Mouse (Mus musculus): Measurements from ENCODE around the gene Exosc8.
A peak's percentile ranks its signal among the peaks of the same experiment; 100 is the strongest.
"Not testable (repeated sequence)": the region's sequence is repeated elsewhere in the genome, so short reads cannot be mapped to it uniquely, and the experiment has no call there.

Gene Exosc8

GRCm38 (mm10) chr3:54735247-54736046, at the start of gene Exosc8, which contains the start of gene Alg5:
Exosc8 (minus strand) TSS chr3:54735393.
Alg5 (plus strand) TSS chr3:54735539.
- no peak for DNase-seq (ENCODE audit: low read depth, low spot score)

GRCm38 (mm10) chr3:54775989-54776631, 40.9 kb upstream of the Exosc8 start:
- no peak for DNase-seq (ENCODE audit: low read depth, low spot score)

GRCm38 (mm10) chr3:54773613-54774012, 38.4 kb upstream of the Exosc8 start:
- no peak for DNase-seq (ENCODE audit: low read depth, low spot score)

- no peak for DNase-seq (ENCODE audit: low read depth, low spot score)
Measured at GRCm38 (mm10) chr3:54769349-54770275, 34.4 kb upstream of the Exosc8 start.

GRCm38 (mm10) chr3:54768592-54768991, 33.4 kb upstream of the Exosc8 start:
- DNase-seq (ENCODE audit: low read depth, low spot score): no peak

- no peak for DNase-seq (ENCODE audit: low read depth, low spot score)
Measured at GRCm38 (mm10) chr3:54766811-54767210, 31.6 kb upstream of the Exosc8 start.

GRCm38 (mm10) chr3:54766034-54766433, 30.8 kb upstream of the Exosc8 start:
- DNase-seq (ENCODE audit: low read depth, low spot score): no peak

- not testable (repeated sequence) for DNase-seq (ENCODE audit: low read depth, low spot score)
Measured at GRCm38 (mm10) chr3:54765521-54765920, 30.3 kb upstream of the Exosc8 start.

GRCm38 (mm10) chr3:54764418-54764817, 29.2 kb upstream of the Exosc8 start:
- DNase-seq (ENCODE audit: low read depth, low spot score): peak; percentile 6

- no peak for DNase-seq (ENCODE audit: low read depth, low spot score)
Measured at GRCm38 (mm10) chr3:54761258-54761657, 26.1 kb upstream of the Exosc8 start.

- no peak for DNase-seq (ENCODE audit: low read depth, low spot score)
Measured at GRCm38 (mm10) chr3:54760321-54761115, 25.3 kb upstream of the Exosc8 start.

- no peak for DNase-seq (ENCODE audit: low read depth, low spot score)
Measured at GRCm38 (mm10) chr3:54759211-54759610, 24.0 kb upstream of the Exosc8 start.

GRCm38 (mm10) chr3:54757446-54757845, 22.3 kb upstream of the Exosc8 start:
- DNase-seq (ENCODE audit: low read depth, low spot score): no peak

GRCm38 (mm10) chr3:54756058-54756457, 20.9 kb upstream of the Exosc8 start:
- DNase-seq (ENCODE audit: low read depth, low spot score): peak; percentile 56

- no peak for DNase-seq (ENCODE audit: low read depth, low spot score)
Measured at GRCm38 (mm10) chr3:54755145-54756041, 20.2 kb upstream of the Exosc8 start, which contains the start of gene Smad9. Smad9 (plus strand) TSS chr3:54755582.

GRCm38 (mm10) chr3:54753411-54753810, 18.2 kb upstream of the Exosc8 start:
- no peak for DNase-seq (ENCODE audit: low read depth, low spot score)

- DNase-seq (ENCODE audit: low read depth, low spot score): no peak
Measured at GRCm38 (mm10) chr3:54745799-54746198, 10.6 kb upstream of the Exosc8 start.

- no peak for DNase-seq (ENCODE audit: low read depth, low spot score)
Measured at GRCm38 (mm10) chr3:54741965-54742364, 6.8 kb upstream of the Exosc8 start.

- no peak for DNase-seq (ENCODE audit: low read depth, low spot score)
Measured at GRCm38 (mm10) chr3:54737317-54737716, 2.1 kb upstream of the Exosc8 start.
